Mouse (Mus musculus) embryo, embryonic 9.5 days (tissue): ENCODE results near the gene Ubl3.

ENCODE experiments used
- DNase-seq: peaks from one replicate; pipeline ENCODE4 v3.0.0-alpha.2; 2017; ENCODE audit errors: extremely low spot score

Gene Ubl3

DNA sequence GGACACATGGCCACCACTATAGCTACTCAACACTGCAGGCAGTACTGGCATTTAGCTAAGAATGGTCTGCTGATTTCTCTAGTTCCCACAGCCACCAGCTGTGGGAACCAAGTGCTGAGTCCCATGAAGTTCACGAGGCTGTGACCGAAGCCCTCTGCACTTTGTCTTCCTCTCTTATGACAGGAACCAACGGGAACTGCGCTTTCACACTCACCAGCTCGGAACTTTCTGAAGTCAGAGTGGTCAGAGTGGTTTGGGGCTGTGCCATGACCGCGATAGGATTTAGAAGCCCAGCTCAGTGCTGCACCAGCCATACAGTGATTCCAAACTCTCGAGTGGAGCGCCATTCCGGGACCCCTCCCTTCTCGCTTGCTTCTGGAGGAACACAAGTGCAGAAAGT is 66.4 kb downstream of the Ubl3 start:
- no peak for DNase-seq

DNA sequence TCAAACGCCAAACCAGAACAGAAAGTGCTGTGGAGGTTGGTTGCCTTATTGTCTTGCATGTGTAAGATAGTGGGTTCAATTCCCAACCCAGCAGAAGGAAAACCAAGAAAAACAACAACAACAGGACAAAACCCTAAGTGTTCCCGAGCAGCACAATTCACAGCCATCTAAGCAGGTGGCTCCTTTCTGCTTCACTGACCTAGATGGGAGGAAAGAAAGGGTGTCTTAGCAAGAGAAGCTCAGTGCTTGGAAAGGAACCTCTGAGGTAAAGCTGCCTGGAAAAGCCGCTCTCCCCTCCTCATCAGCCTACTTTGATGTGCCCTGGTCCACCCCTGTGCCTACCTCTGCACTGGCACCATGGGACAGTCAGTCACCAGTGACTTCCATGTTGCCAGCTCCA is 70.8 kb downstream of the Ubl3 start:
- no peak for DNase-seq

DNA sequence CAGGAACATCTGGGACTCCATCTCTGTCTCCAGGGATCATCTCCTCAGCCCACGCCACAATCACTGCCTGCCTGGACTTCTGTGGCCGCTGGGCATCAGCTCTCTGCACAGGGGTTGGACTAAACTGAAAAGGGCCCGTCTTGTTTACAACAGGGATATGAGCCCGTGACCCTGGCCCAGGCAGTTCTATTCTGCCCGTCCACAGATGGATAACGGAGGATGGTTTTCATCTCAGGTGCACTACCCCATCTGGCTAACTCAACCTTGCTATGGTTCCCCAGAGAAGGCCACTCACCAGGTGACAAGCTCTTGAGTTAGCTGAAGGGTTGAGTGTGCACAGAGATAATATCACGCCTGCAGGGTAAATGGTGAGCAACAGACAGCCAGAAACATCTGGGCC is 78.2 kb downstream of the Ubl3 start:
- DNase-seq: no peak

- no peak for DNase-seq
Measured at GRCm38 (mm10) chr5:148468626-148469441, 83.8 kb downstream of the Ubl3 start.

GRCm38 (mm10) chr5:148466933-148467607 is 85.5 kb downstream of the Ubl3 start:
- DNase-seq: no peak

GRCm38 (mm10) chr5:148466116-148466515 is 86.5 kb downstream of the Ubl3 start:
- no peak for DNase-seq

DNA sequence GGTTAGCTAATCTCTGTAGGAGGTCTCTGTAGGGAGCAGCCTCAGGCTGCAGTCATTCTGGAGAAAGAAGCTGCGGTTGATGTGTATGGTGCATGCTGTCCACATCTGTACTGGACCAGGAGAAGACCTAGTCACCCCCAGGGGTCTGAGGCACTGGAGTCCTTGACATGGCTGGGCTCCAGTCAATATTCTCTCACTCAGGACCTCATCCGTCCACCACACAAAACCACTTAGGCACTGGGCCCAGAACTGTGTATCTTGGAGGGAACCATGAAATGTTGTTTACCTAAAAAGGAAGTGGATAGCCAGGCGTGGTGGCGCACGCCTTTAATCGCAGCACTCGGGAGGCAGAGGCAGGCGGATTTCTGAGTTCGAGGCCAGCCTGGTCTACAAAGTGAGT is 87.5 kb downstream of the Ubl3 start:
- DNase-seq: no peak

DNA sequence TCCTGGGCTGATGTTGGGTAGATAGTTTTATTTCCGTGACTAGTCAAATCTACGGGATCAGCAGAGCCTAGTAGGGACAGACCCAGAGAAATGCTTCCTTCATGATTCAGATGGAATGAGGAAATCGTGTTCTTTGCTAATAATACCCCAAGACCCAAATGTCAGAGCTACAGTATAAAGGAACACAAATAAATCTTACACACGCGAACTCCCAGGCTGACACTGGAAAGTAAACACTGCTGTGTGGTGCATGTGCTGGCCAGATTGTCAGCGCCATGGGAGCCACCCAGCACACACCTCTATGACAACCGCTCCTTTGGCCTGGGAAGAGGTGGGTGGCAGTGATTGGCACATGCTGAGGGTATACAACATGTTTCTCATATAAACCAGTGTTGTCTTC is 88.1 kb downstream of the Ubl3 start:
- DNase-seq: no peak

- DNase-seq: no peak
Measured at GRCm38 (mm10) chr5:148463783-148464294, 88.8 kb downstream of the Ubl3 start.
